Mouse (Mus musculus) cortical plate, adult 2 months (tissue): Measurements from ENCODE around the gene Rhbdf1.

ENCODE experiments used
- CTCF ChIP-seq: fragments of 200-500 bp; IDR thresholded peaks from 2 replicates; pipeline ENCODE4 v1.5.1; 2011; ENCODE audit warnings: mild to moderate bottlenecking, control low read depth, low read length; ENCODE audit not compliant: insufficient read depth; ENCODE audit errors: extremely low read depth
- POLR2A ChIP-seq: fragments of 200-500 bp; IDR thresholded peaks from 2 replicates; pipeline ENCODE4 v1.6.1; 2011; ENCODE audit warnings: mild to moderate bottlenecking, low read length, control low read depth; ENCODE audit not compliant: insufficient read depth; ENCODE audit errors: extremely low read depth

GRCm38 (mm10) chr11:32248350-32248749, 26.2 kb upstream of the Rhbdf1 start:
- TF ChIP-seq POLR2A (no peak), CTCF (no peak)
